Mouse (Mus musculus) heart, adult 2 months (tissue): ENCODE measurements at regions not wholly inside any gene's neighbourhood (a gene's known extent, or its start where the extent isn't known, plus 50 kb on each side); places are given as distances from the start of the nearest gene placed in this dataset.

Experiments
- CTCF ChIP-seq: fragments of 200-600 bp; IDR thresholded peaks from 2 replicates; pipeline ENCODE4 v1.8.1; 2022; ENCODE audit warnings: antibody characterized with exemption, mild to moderate bottlenecking, moderate library complexity
- POLR2A ChIP-seq: fragments of 200-500 bp; IDR thresholded peaks from 2 replicates; pipeline ENCODE4 v1.6.1; 2011; ENCODE audit warnings: mild to moderate bottlenecking, low read depth, low read length, control low read depth; ENCODE audit not compliant: insufficient read depth

DNA sequence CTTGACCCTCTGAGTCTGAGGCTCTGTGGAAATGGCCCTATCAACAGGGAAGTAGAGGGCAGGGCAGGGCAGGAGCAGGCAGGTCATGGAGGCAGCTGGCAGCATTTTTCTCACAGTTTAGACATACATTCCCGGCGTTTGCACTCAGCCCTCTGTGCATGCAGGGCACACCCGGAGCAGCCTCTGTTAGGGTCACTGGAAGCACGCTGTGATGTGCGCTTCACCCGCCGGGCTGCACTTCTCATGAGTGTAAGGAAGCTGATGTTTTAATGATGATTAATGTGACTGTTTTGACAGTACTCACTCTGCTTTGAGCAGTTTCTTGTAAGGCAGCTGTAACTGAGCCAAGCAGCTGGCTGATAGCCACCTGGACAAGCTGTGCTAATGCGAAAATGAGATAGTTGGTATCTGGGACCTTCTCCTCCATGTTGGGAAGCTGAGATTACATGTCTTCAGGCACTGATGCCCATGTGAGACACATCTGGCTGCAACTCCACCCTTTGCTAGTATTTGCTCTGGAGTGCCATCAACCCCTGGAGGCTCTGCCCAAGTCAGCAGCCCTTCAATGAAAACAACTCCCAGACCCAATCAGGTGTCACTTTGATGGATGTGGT is 66.9 kb downstream of the Lao1 start:
- TF ChIP-seq CTCF (no peak), POLR2A (no peak)
